In the genomic region with DNA sequence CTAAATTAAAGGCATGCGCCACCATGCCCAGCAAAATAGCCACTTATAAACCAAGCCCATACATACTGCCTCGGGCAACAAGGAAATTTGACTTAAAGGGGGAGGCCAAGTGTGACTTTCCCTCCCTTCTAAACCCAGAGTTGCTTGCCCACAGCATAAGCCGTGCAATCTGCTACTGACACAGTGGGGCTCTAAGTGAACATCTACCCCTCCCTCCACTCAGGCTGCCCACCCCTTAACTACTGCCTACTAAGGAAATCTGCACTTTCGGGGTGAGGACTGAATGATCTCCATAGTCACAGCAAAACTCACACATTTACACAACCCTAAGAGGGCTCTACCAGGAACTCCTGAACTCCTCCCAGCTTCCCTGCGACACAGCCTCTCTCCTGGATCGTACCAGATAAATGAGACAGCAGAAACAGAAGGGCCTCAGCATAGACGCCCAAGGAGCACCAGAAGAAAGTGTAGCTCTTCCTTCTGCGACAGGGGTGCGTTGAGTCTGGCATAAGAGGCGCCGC, we compare ENCODE assay signal across 8 mouse cellular contexts. TPM values are rescaled to one million over a fixed set of nuclear protein-coding genes. Genes with fewer than 3 reads are reported as not detected.
A peak's percentile ranks its signal among the peaks of the same experiment; 100 is the strongest.
DNase-seq lines count a peak whose midpoint lies in the region; ATAC-seq and TF ChIP-seq lines count a peak whose summit lies in the region.

No protein-coding gene starts in this region.

- no peaks in the 10 kb centered on the region for H3K27me3 ChIP-seq in kidney, adult 2 months (replicated peaks; ENCODE audit: control insufficient read depth, insufficient read depth, low read length)
- no peaks in the 10 kb centered on the region for H3K27me3 ChIP-seq in intestine, embryonic 14.5 days (replicated peaks; ENCODE audit: control insufficient read depth, insufficient read depth, low read length)
- H3K27me3 ChIP-seq in midbrain, embryonic 15.5 days (replicated peaks), result no peaks in the 10 kb centered on the region

- peak overlapping the region; percentile 4; the same call in 1 of the 2 replicates for H3K27ac ChIP-seq in kidney, adult 2 months (ENCODE audit: insufficient read depth, low read depth, low read length)
- 0 out of 2 replicates have a peak overlapping the region, but pooled peaks have one; percentile 22 for H3K27ac ChIP-seq in intestine, embryonic 14.5 days (ENCODE audit: low read depth)
- no peak overlapping the region for H3K27ac ChIP-seq in midbrain, embryonic 15.5 days

- peak overlapping the region; percentile 54 for H3K4me3 ChIP-seq in kidney, adult 2 months (ENCODE audit: insufficient read depth, low read depth, low read length)
- peak overlapping the region; percentile 36 for H3K4me3 ChIP-seq in intestine, embryonic 14.5 days (ENCODE audit: low read depth, low read length)
- peak overlapping the region; percentile 32 for H3K4me3 ChIP-seq in midbrain, embryonic 15.5 days

- H3K4me1 ChIP-seq in kidney, adult 2 months (ENCODE audit: control insufficient read depth, insufficient read depth, low read length), result peaks cover 2% of the 10 kb centered on the region; the same call in 1 of the 2 replicates
- H3K4me1 ChIP-seq in intestine, embryonic 14.5 days (replicated peaks; ENCODE audit: control insufficient read depth, insufficient read depth, low read length), result peaks cover 3% of the 10 kb centered on the region; the same call in 1 of the 2 replicates
- H3K4me1 ChIP-seq in midbrain, embryonic 15.5 days, result peaks cover 7% of the 10 kb centered on the region

- H3K9ac ChIP-seq in intestine, embryonic 14.5 days (ENCODE audit: low read length), result peak overlapping the region; percentile 34; the same call in 1 of the 2 replicates
- no peak overlapping the region for H3K9ac ChIP-seq in midbrain, embryonic 15.5 days

- H3K4me2 ChIP-seq in intestine, embryonic 14.5 days (ENCODE audit: low read length), result peak overlapping the region; percentile 63
- peak overlapping the region; percentile 53 for H3K4me2 ChIP-seq in midbrain, embryonic 15.5 days

- H3K9me3 ChIP-seq in intestine, embryonic 14.5 days (ENCODE audit: control insufficient read depth, low read length), result no peaks in the 10 kb centered on the region
- H3K9me3 ChIP-seq in midbrain, embryonic 15.5 days, result no peaks in the 10 kb centered on the region

- no peak for TF ChIP-seq CTCF in kidney, adult 2 months (conservative IDR thresholded peaks at IDR 0.05; ENCODE audit: insufficient read depth, insufficient read length, low read depth, low read length)

- peak; percentile 81 for ATAC-seq in common myeloid progenitor, adult 5-6 weeks (replicated peaks; ENCODE audit: low read depth, poor library complexity, severe bottlenecking)
- ATAC-seq in intestine, embryonic 14.5 days (replicated peaks; ENCODE audit: low FRiP score, low TSS enrichment, low read depth), result peak; percentile 81
- peak; percentile 66 for ATAC-seq in midbrain, embryonic 15.5 days (replicated peaks)
- no peak for ATAC-seq in CD4-positive, CD25-positive, alpha-beta regulatory T cell, adult 4 months

- WGBS in kidney, adult 2 months, result 17% methylated on average over 11 of the region's 11 CpGs
- WGBS in intestine, embryonic 14.5 days, result 18% methylated on average over 11 of the region's 11 CpGs
- WGBS in midbrain, embryonic 15.5 days, result 18% methylated on average over 11 of the region's 11 CpGs

- H3K36me3 ChIP-seq in kidney, adult 2 months (ENCODE audit: control insufficient read depth, insufficient read depth, low read length), result no peaks in the 10 kb centered on the region
- no peaks in the 10 kb centered on the region for H3K36me3 ChIP-seq in intestine, embryonic 14.5 days (ENCODE audit: control insufficient read depth, insufficient read depth, low read length)
- H3K36me3 ChIP-seq in midbrain, embryonic 15.5 days (replicated peaks), result 0 out of 2 replicates have a peak, but pooled peaks cover 2% of the 10 kb centered on the region

- TF ChIP-seq POLR2A in kidney, adult 2 months (IDR thresholded peaks at IDR 0.05; ENCODE audit: low read depth, low read length), result no peak

- DNase-seq in kidney, adult 2 months, result no peak
- DNase-seq in kidney, adult 9 months, result no peak
- no peak for DNase-seq in intestine, embryonic 14.5 days (ENCODE audit: low spot score)
- no peak for DNase-seq in spleen, adult 12 weeks (ENCODE audit: low spot score)
- no peak for DNase-seq in cerebellum, adult 9-10 months

RNA-seq across cellular contexts. Expression of a gene that starts 0.3 kb away (rescaled TPM):
- 0.70 and 0.76 TPM in 2 replicates for polyA plus RNA-seq in kidney, adult 2 months (2012; rRNA removed)
- 1.3 and 1.4 TPM in 2 replicates for total RNA-seq in common myeloid progenitor, adult 5-6 weeks (2017)
- 1.0 and 1.4 TPM in 2 replicates for polyA plus RNA-seq in intestine, embryonic 14.5 days (2014; fragmentation: Nextera tagmentation; extraction: Ambion mirVana)
- polyA plus RNA-seq in midbrain, embryonic 15.5 days (2015; fragmentation: Nextera tagmentation; extraction: Ambion mirVana), result 1.4 and 1.7 TPM in 2 replicates
- polyA plus RNA-seq in CD4-positive, CD25-positive, alpha-beta regulatory T cell, adult 4 months (2017; shearing (Covaris generic)), result 1 to 10 TPM; 3.2 to 3.9 TPM

RNA-seq across cellular contexts. Expression of a gene that starts 39.6 kb away (rescaled TPM):
- polyA plus RNA-seq in kidney, adult 2 months (2012; rRNA removed), result 54.1 and 83.6 TPM in 2 replicates
- total RNA-seq in common myeloid progenitor, adult 5-6 weeks (2017), result 101 and 120 TPM in 2 replicates
- polyA plus RNA-seq in intestine, embryonic 14.5 days (2014; fragmentation: Nextera tagmentation; extraction: Ambion mirVana), result 64.0 and 66.1 TPM in 2 replicates
- polyA plus RNA-seq in midbrain, embryonic 15.5 days (2015; fragmentation: Nextera tagmentation; extraction: Ambion mirVana), result 39.4 and 39.7 TPM in 2 replicates
- polyA plus RNA-seq in CD4-positive, CD25-positive, alpha-beta regulatory T cell, adult 4 months (2017; shearing (Covaris generic)), result 100 to 1,000 TPM; 135 to 168 TPM
